Mouse (Mus musculus) forebrain, postnatal 0 days (tissue): ENCODE results near the gene Cdc37. TPM values are rescaled to one million over a fixed set of nuclear protein-coding genes. Genes with fewer than 3 reads are reported as not detected.

Experiments
- ATAC-seq: fragments of 200-750 bp; cut with Nextera tagmentation; 2 replicates; pipeline ENCODE4 v1.8.0; 2017; ENCODE audit warnings: mild to moderate bottlenecking, moderate library complexity
- DNase-seq: peaks from one replicate; pipeline ENCODE4 v3.0.0-alpha.2; 2015
- H3K27ac ChIP-seq: fragments of 300-500 bp; sonication (generic); 2 replicates; pipeline ENCODE4 v1.5.1; 2014; ENCODE audit warnings: low read depth, mild to moderate bottlenecking, antibody characterized with exemption, low read length, moderate library complexity, mixed read lengths
- H3K27me3 ChIP-seq: fragments of 300-500 bp; sonication (generic); 2 replicates; pipeline ENCODE4 v1.6.1; 2014; ENCODE audit warnings: mild to moderate bottlenecking, low read length, mixed read lengths; ENCODE audit not compliant: insufficient read depth
- H3K36me3 ChIP-seq: fragments of 300-500 bp; sonication (generic); 2 replicates; pipeline ENCODE4 v1.6.1; 2014; ENCODE audit warnings: mild to moderate bottlenecking, moderate library complexity; ENCODE audit not compliant: insufficient read depth
- H3K4me1 ChIP-seq: fragments of 300-500 bp; sonication (generic); 2 replicates; pipeline ENCODE4 v1.6.1; 2014; ENCODE audit warnings: antibody characterized with exemption; ENCODE audit not compliant: insufficient read depth
- H3K4me2 ChIP-seq: fragments of 300-500 bp; sonication (generic); 2 replicates; pipeline ENCODE4 v1.6.1; 2014; ENCODE audit warnings: low read depth, mild to moderate bottlenecking, moderate library complexity
- H3K4me3 ChIP-seq: fragments of 300-500 bp; sonication (generic); 2 replicates; pipeline ENCODE4 v1.5.1; 2014; ENCODE audit warnings: low read depth, low read length, mixed read lengths
- H3K9ac ChIP-seq: fragments of 300-500 bp; sonication (generic); 2 replicates; pipeline ENCODE4 v1.6.1; 2014; ENCODE audit warnings: mild to moderate bottlenecking
- H3K9me3 ChIP-seq: fragments of 300-500 bp; sonication (generic); 2 replicates; pipeline ENCODE4 v1.6.1; 2016; ENCODE audit warnings: low read length
- CTCF ChIP-seq: sonication (generic); IDR thresholded peaks from 2 replicates; pipeline ENCODE4 v1.5.1; 2016; ENCODE audit warnings: antibody characterized with exemption, control low read depth, low read depth
- WGBS: fragments of 180-500 bp; shearing (Covaris S2); extraction: QIAGEN DNeasy Blood & Tissue Kit; methylation state at CpG from one replicate; pipeline ENCODE4 v1.1.7; 2014; 5-methylcytosine and 5-hydroxymethylcytosine counted together
- polyA plus RNA-seq: library from polyadenylated mRNA; unstranded; fragments of >200 nt; fragmentation: Nextera tagmentation; extraction: Ambion mirVana; gene quantifications from 2 replicates; pipeline ENCODE4 v1.2.1, GENCODE M21; 2015
- total RNA-seq: library from RNA; depleted of rRNA; stranded (reverse); fragments of >200 nt; gene quantifications from 2 replicates; pipeline ENCODE4 v1.2.3, GENCODE M21; 2014

Cdc37 gene
- total and polyA plus RNA-seq, 2 experiments from 2014 or later = 42.1 to 186 TPM

- ATAC-seq (no peak), DNase-seq (no peak)
- WGBS = 35% methylated on average over 11 of the region's 11 CpGs
- Histone ChIP-seq H3K9me3 (no peaks in the 10 kb centered on the region), H3K4me2 (peak overlapping the region; percentile 88), H3K4me1 (no peaks in the 10 kb centered on the region; the same call in 1 of the 2 replicates), H3K4me3 (peak overlapping the region; percentile 62; the same call in 1 of the 2 replicates), H3K27ac (no peak overlapping the region), H3K36me3 (no peaks in the 10 kb centered on the region), H3K9ac (no peak overlapping the region), H3K27me3 (peaks cover 19% of the 10 kb centered on the region)
- TF ChIP-seq CTCF = no peak
These were observed 13.6 kb upstream of the Cdc37 start for GRCm38 (mm10) chr9:21163086-21164050.

GRCm38 (mm10) chr9:21161209-21161909 lies 11.6 kb upstream of the Cdc37 start:
- Histone ChIP-seq H3K4me2 (peak overlapping the region; percentile 57), H3K9me3 (no peaks in the 10 kb centered on the region), H3K27me3 (peaks cover 11% of the 10 kb centered on the region), H3K4me3 (peak overlapping the region; percentile 44), H3K9ac (peak overlapping the region; percentile 51), H3K4me1 (no peaks in the 10 kb centered on the region), H3K27ac (0 out of 2 replicates have a peak overlapping the region, but pooled peaks have one; percentile 30), H3K36me3 (no peaks in the 10 kb centered on the region)
- peak; percentile 60 for ATAC-seq
- whole genome bisulfite sequencing = 2% methylated on average over 52 of the region's 52 CpGs
- TF ChIP-seq CTCF = peak; percentile 95
- peak; percentile 94 for DNase-seq

GRCm38 (mm10) chr9:21154787-21155186 lies 5.0 kb upstream of the Cdc37 start:
- WGBS = 90% methylated on average over 3 of the region's 3 CpGs

DNA sequence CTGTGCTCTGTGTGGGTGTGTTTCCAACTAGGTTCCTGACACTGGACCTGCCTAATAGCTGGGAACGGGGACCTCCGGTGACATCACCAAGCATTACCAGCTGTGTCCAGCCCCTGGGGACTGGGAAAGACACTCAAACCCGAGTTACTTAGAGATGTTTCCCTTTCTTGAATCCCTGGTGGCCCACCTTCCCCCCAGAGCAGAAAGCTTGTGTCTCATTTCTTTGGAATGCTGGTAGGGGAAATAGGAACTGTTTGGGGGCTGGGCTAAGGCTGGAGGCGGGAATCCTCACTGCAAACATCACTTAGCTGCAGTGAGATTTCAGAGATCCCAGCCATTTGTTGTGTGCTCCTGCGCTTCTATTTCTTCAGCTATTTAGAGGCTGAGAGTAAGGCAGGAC lies 4.1 kb upstream of the Cdc37 start:
- H3K4me1 ChIP-seq = peaks cover 3% of the 10 kb centered on the region; the same call in 1 of the 2 replicates
- DNase-seq = no peak
- H3K36me3 ChIP-seq = no peaks in the 10 kb centered on the region
- no peak overlapping the region for H3K9ac ChIP-seq
- no peak for ATAC-seq
- 0 out of 2 replicates have a peak overlapping the region, but pooled peaks have one; percentile 3 for H3K4me3 ChIP-seq
- TF ChIP-seq CTCF = no peak
- 8% methylated on average over 5 of the region's 5 CpGs for WGBS
- no peak overlapping the region for H3K27ac ChIP-seq
- no peaks in the 10 kb centered on the region for H3K27me3 ChIP-seq
- H3K9me3 ChIP-seq = no peaks in the 10 kb centered on the region
- H3K4me2 ChIP-seq = peak overlapping the region; percentile 40

More at GRCm38 (mm10) chr9:21154787-21155186, 5.0 kb upstream of the Cdc37 start:
- H3K4me2 ChIP-seq = no peak overlapping the region
- H3K27ac ChIP-seq = no peak overlapping the region
- H3K27me3 ChIP-seq = no peaks in the 10 kb centered on the region
- H3K9ac ChIP-seq = no peak overlapping the region
- DNase-seq = no peak
- no peak for ATAC-seq
- H3K4me1 ChIP-seq = no peaks in the 10 kb centered on the region
- no peak for TF ChIP-seq CTCF
- no peaks in the 10 kb centered on the region for H3K9me3 ChIP-seq
- H3K4me3 ChIP-seq = no peak overlapping the region
- H3K36me3 ChIP-seq = no peaks in the 10 kb centered on the region

- no peaks in the 10 kb centered on the region for H3K36me3 ChIP-seq
- no peak for TF ChIP-seq CTCF
- no peaks in the 10 kb centered on the region for H3K9me3 ChIP-seq
- DNase-seq (no peak), ATAC-seq (no peak)
- H3K4me3 ChIP-seq = peak overlapping the region; percentile 3; the same call in 1 of the 2 replicates
- no peaks in the 10 kb centered on the region for H3K27me3 ChIP-seq
- peak overlapping the region; percentile 40 for H3K4me2 ChIP-seq
- H3K27ac ChIP-seq = no peak overlapping the region
- no peak overlapping the region for H3K9ac ChIP-seq
- H3K4me1 ChIP-seq = peaks cover 8% of the 10 kb centered on the region
- WGBS = 7% methylated on average over 12 of the region's 12 CpGs
These were observed 3.5 kb upstream of the Cdc37 start for GRCm38 (mm10) chr9:21153331-21153730.

DNA sequence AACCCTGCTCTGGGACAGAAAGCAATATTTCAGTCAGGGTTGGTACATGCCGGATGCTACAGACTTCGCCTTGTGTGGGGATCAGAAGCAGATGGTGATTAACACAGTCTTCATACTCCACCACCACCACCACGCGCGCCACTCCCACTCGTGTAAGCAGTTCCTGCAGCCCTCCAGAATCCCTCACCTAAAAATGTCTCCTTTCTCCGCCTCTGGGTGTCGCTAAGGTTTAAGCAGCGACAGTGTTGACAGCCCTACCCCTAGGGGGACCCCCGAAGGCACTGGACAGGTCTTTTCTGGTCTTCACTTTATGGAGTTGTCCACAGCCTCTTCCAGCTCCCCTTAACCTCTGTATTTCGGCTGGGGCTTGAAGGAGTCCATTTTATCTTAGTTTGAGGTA lies 2.9 kb upstream of the Cdc37 start:
- 6% methylated on average over 11 of the region's 11 CpGs for WGBS
- Histone ChIP-seq H3K27ac (no peak overlapping the region), H3K9me3 (no peaks in the 10 kb centered on the region), H3K36me3 (no peaks in the 10 kb centered on the region), H3K4me3 (no peak overlapping the region), H3K4me2 (peak overlapping the region; percentile 40), H3K27me3 (no peaks in the 10 kb centered on the region), H3K9ac (no peak overlapping the region), H3K4me1 (peaks cover 10% of the 10 kb centered on the region)
- peak; percentile 43 for DNase-seq
- TF ChIP-seq CTCF = peak; percentile 85
- peak; percentile 14; the same call in 1 of the 2 replicates for ATAC-seq
